Mouse (Mus musculus) midbrain, postnatal 0 days (tissue): ENCODE measurements around the gene Hbq1b. TPM values are rescaled to one million over a fixed set of nuclear protein-coding genes. Genes with fewer than 3 reads are reported as not detected.

ENCODE experiments used
- ATAC-seq: fragments of 200-750 bp; cut with Nextera tagmentation; 2 replicates; pipeline ENCODE4 v1.8.0; 2017; ENCODE audit warnings: moderate number of reproducible peaks, mild to moderate bottlenecking, moderate TSS enrichment, moderate library complexity; ENCODE audit not compliant: low FRiP score
- DNase-seq: peaks from one replicate; pipeline ENCODE4 v3.0.0-alpha.2; 2015; ENCODE audit warnings: low spot score
- H3K27ac ChIP-seq: fragments of 300-500 bp; sonication (generic); 2 replicates; pipeline ENCODE4 v1.5.1; 2014; ENCODE audit warnings: low read depth, mild to moderate bottlenecking, low read length, mixed read lengths
- H3K27me3 ChIP-seq: fragments of 300-500 bp; sonication (generic); 2 replicates; pipeline ENCODE4 v1.6.1; 2014; ENCODE audit warnings: low read length, control low read depth, mixed read lengths; ENCODE audit not compliant: insufficient read depth
- H3K36me3 ChIP-seq: fragments of 300-500 bp; sonication (generic); 2 replicates; pipeline ENCODE4 v1.6.1; 2014; ENCODE audit warnings: low read length, control low read depth, mixed read lengths; ENCODE audit not compliant: insufficient read depth
- H3K4me1 ChIP-seq: fragments of 300-500 bp; sonication (generic); 2 replicates; pipeline ENCODE4 v1.6.1; 2014; ENCODE audit warnings: mild to moderate bottlenecking, control low read depth, antibody characterized with exemption, low read length, mixed read lengths; ENCODE audit not compliant: insufficient read depth
- H3K4me2 ChIP-seq: fragments of 300-500 bp; sonication (generic); 2 replicates; pipeline ENCODE4 v1.6.1; 2014; ENCODE audit warnings: low read depth, mild to moderate bottlenecking, low read length, mixed read lengths; ENCODE audit not compliant: poor library complexity, severe bottlenecking
- H3K4me3 ChIP-seq: fragments of 300-500 bp; sonication (generic); 2 replicates; pipeline ENCODE4 v1.5.1; 2014; ENCODE audit warnings: low read depth, mild to moderate bottlenecking, low read length, moderate library complexity
- H3K9ac ChIP-seq: fragments of 300-500 bp; sonication (generic); replicated peaks from 2 replicates; pipeline ENCODE4 v1.6.1; 2014; ENCODE audit warnings: mild to moderate bottlenecking, low read length, moderate library complexity, mixed read lengths; ENCODE audit not compliant: poor library complexity, severe bottlenecking
- H3K9me3 ChIP-seq: fragments of 300-500 bp; sonication (generic); 2 replicates; pipeline ENCODE4 v1.6.1; 2016; ENCODE audit warnings: low read length, control low read depth
- CTCF ChIP-seq: IDR thresholded peaks from 2 replicates; pipeline ENCODE4 v1.5.1; 2016; ENCODE audit warnings: antibody characterized with exemption, mild to moderate bottlenecking
- WGBS: fragments of 180-500 bp; shearing (Covaris S2); extraction: QIAGEN DNeasy Blood & Tissue Kit; methylation state at CpG from one replicate; pipeline ENCODE4 v1.1.7; 2014; 5-methylcytosine and 5-hydroxymethylcytosine counted together
- polyA plus RNA-seq: library from polyadenylated mRNA; unstranded; fragments of >200 nt; fragmentation: Nextera tagmentation; extraction: Ambion mirVana; gene quantifications from 2 replicates; pipeline ENCODE4 v1.2.1, GENCODE M21; 2015
- total RNA-seq: library from RNA; depleted of rRNA; stranded (reverse); fragments of >200 nt; gene quantifications from 2 replicates; pipeline ENCODE4 v1.2.3, GENCODE M21; 2014

Gene Hbq1b
- total and polyA plus RNA-seq, 2 experiments from 2014 or later: 1.9 to 5.9 TPM

DNA sequence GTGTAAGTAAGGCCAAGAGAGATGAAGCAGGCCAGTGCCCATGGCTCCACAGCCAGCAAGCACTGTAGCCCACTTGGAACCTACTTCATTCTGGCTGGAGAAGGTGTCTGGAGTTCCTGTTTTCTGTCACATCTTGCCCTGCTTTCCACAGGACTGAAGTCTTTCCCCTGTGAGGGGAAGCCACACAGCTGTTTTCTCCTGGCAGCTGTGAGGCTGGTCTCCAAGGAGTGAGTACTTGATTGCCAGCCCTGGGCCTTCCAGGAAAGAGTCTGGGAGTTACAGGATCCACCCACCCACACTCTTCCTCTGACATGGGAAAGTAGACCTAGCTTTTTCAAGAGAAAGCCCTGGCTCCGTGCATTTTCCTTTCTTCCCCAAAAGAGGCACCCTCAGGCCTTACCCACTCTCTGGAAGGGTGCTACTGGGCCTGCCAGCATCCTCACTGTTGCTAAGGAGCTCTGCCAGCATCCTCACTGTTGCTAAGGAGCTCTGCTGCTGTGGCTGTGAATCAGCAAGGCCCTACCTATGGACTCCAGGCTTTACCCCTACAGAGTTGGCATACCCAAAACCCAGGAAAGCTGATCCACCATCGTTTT is 16.2 kb downstream of the Hbq1b start:
- H3K9ac ChIP-seq: no peak overlapping the region
- no peaks in the 10 kb centered on the region for H3K36me3 ChIP-seq
- 21% methylated on average over 2 of the region's 2 CpGs for WGBS
- H3K9me3 ChIP-seq: no peaks in the 10 kb centered on the region
- DNase-seq (peak; percentile 47), ATAC-seq (peak; percentile 64)
- peak overlapping the region; percentile 52 for H3K27ac ChIP-seq
- no peaks in the 10 kb centered on the region for H3K27me3 ChIP-seq
- no peaks in the 10 kb centered on the region for H3K4me1 ChIP-seq
- TF ChIP-seq CTCF: no peak
- H3K4me3 ChIP-seq: no peak overlapping the region
- no peak overlapping the region for H3K4me2 ChIP-seq

DNA sequence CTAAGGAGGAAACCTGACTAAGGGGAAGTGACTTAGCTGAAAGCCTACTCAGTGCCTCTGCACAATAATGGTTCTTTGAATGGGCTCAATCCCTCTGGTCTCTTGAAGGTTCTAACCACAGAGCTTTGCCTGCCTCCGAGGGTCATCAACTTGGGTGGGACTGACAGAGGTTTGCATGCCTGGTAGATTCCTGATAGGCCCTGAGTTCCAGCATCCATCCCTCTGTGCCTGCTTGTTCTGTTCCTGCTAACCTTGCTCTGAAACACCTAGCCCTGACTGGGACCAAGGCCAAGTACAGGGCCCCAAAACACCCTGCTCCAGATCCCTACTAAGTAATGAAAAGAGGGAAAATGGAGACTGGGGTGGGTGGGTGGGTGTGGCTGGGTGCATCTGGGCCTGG is 16.7 kb downstream of the Hbq1b start:
- 80% methylated on average over 1 of the region's 1 CpGs for WGBS
- Histone ChIP-seq H3K27ac (no peak overlapping the region), H3K36me3 (no peaks in the 10 kb centered on the region)

GRCm38 (mm10) chr11:32307006-32307405 is 20.2 kb downstream of the Hbq1b start:
- Histone ChIP-seq H3K9me3 (no peaks in the 10 kb centered on the region), H3K4me3 (no peak overlapping the region), H3K27ac (no peak overlapping the region), H3K4me2 (no peak overlapping the region), H3K27me3 (no peaks in the 10 kb centered on the region), H3K4me1 (no peaks in the 10 kb centered on the region), H3K36me3 (no peaks in the 10 kb centered on the region), H3K9ac (no peak overlapping the region)
- DNase-seq (no peak), ATAC-seq (no peak)
- WGBS: 75% methylated on average over 1 of the region's 1 CpGs
- no peak for TF ChIP-seq CTCF

More for the DNA sequence above, 16.7 kb downstream of the Hbq1b start:
- Histone ChIP-seq H3K27me3 (no peaks in the 10 kb centered on the region), H3K9ac (no peak overlapping the region), H3K9me3 (no peaks in the 10 kb centered on the region), H3K4me3 (no peak overlapping the region), H3K4me1 (no peaks in the 10 kb centered on the region), H3K4me2 (no peak overlapping the region)
- ATAC-seq (no peak), DNase-seq (no peak)
- no peak for TF ChIP-seq CTCF

DNA sequence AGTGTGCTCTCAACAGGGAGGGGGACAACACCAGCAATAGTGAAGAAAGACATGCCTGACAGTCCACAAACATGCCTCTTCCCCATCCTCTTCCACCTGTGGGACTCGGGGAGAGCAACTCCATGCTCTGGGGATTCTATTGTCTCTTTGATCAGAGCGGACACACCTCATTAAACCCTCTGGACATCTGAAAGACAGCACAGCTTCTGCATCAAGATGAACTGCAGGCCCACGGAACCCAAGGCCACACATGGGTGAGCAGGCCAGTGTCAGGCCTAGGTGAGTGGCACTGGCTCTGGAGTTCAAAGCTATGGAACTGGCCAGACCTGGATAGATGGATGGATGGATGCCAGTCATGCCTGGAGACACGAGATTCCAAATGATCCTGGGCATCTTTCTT is 22.7 kb downstream of the Hbq1b start:
- no peaks in the 10 kb centered on the region for H3K4me1 ChIP-seq
- no peaks in the 10 kb centered on the region for H3K9me3 ChIP-seq
- no peaks in the 10 kb centered on the region for H3K36me3 ChIP-seq
- 30% methylated on average over 4 of the region's 4 CpGs for WGBS
- H3K9ac ChIP-seq: no peak overlapping the region
- no peak overlapping the region for H3K27ac ChIP-seq
- TF ChIP-seq CTCF: no peak
- DNase-seq (no peak), ATAC-seq (no peak)
- H3K4me3 ChIP-seq: no peak overlapping the region
- H3K27me3 ChIP-seq: no peaks in the 10 kb centered on the region
- no peak overlapping the region for H3K4me2 ChIP-seq

DNA sequence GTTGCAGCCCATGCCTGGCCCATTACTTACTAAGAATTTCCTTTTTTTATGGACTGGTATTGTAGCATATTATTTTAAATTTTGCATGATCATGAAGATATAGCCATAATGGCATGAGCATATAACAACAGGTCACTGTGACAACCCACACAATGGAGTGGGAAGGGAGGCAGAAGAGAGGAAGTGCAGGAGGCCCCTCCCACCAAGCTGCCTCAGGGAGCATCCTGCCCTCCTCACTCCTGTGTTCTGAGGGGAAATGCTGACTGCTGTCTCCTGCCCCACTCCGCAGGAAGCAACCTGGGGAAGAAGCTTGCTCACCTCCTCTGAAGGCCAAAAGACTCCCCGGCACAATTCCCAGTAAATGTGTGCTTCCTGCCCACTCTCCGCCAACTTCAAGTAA is 23.2 kb downstream of the Hbq1b start:
- 84% methylated on average over 3 of the region's 3 CpGs for WGBS
- no peak overlapping the region for H3K4me2 ChIP-seq
- no peaks in the 10 kb centered on the region for H3K9me3 ChIP-seq
- H3K36me3 ChIP-seq: no peaks in the 10 kb centered on the region
- H3K27me3 ChIP-seq: no peaks in the 10 kb centered on the region
- no peak overlapping the region for H3K27ac ChIP-seq
- no peak overlapping the region for H3K4me3 ChIP-seq
- no peaks in the 10 kb centered on the region for H3K4me1 ChIP-seq
- ATAC-seq (no peak), DNase-seq (no peak)
- TF ChIP-seq CTCF: no peak
- H3K9ac ChIP-seq: no peak overlapping the region

DNA sequence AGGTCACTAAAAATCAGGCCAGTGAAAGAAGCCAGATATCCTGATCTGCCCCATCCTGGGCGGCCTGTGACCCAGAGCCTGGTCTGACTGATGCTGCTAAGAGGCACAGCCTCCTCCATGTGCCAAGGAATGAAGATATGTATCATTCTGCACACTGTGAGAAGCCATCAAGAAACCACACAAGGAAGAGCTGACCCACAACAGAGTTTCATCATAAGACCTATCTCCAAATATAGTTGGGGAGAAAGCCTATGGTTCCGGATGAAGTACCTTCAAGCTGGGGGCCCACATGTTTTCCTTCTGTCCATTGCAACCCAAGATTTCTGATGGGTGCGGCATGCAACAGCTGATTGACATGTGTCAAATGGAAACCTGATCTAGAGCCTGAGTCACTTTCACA is 29.2 kb downstream of the Hbq1b start:
- ATAC-seq (no peak), DNase-seq (no peak)
- no peaks in the 10 kb centered on the region for H3K4me1 ChIP-seq
- no peak overlapping the region for H3K4me3 ChIP-seq
- H3K4me2 ChIP-seq: no peak overlapping the region
- no peaks in the 10 kb centered on the region for H3K27me3 ChIP-seq
- no peaks in the 10 kb centered on the region for H3K36me3 ChIP-seq
- H3K9me3 ChIP-seq: no peaks in the 10 kb centered on the region
- TF ChIP-seq CTCF: no peak
- H3K9ac ChIP-seq: no peak overlapping the region
- H3K27ac ChIP-seq: no peak overlapping the region
- WGBS: 84% methylated on average over 3 of the region's 3 CpGs
